Mouse (Mus musculus): ENCODE data around the gene Vps37d.
A peak's percentile ranks its signal among the peaks of the same experiment; 100 is the strongest.

Gene Vps37d

GRCm38 (mm10) chr5:135029007-135029854 is 48.8 kb downstream of the Vps37d start:
- no peak for DNase-seq (ENCODE audit: low spot score)

GRCm38 (mm10) chr5:135025899-135026298 is 52.2 kb downstream of the Vps37d start:
- no peak for DNase-seq (ENCODE audit: low spot score)

- peak; percentile 40 for DNase-seq (ENCODE audit: low spot score)
Observed at GRCm38 (mm10) chr5:135024665-135025224, 53.3 kb downstream of the Vps37d start.

- peak; percentile 96 for DNase-seq (ENCODE audit: low spot score)
Observed at GRCm38 (mm10) chr5:135023344-135024173, 54.5 kb downstream of the Vps37d start, which contains the start of gene Stx1a. TSS of gene Stx1a (plus strand) at chr5:135023482.

All from embryo, embryonic 10.5 days (tissue).